Mouse (Mus musculus): ENCODE data around the gene Atg13.

- no peak for TF ChIP-seq CTCF (IDR thresholded peaks at IDR 0.05; ENCODE audit: extremely low read depth, insufficient read length, insufficient replicate concordance, low read depth, low read length)
- TF ChIP-seq POLR2A (IDR thresholded peaks at IDR 0.05; ENCODE audit: low read depth, low read length): no peak
These were observed 58.7 kb downstream of the Atg13 start for GRCm38 (mm10) chr2:91651458-91652258.
